ENCODE assay signal across 33 mouse cellular contexts in the genomic region with DNA sequence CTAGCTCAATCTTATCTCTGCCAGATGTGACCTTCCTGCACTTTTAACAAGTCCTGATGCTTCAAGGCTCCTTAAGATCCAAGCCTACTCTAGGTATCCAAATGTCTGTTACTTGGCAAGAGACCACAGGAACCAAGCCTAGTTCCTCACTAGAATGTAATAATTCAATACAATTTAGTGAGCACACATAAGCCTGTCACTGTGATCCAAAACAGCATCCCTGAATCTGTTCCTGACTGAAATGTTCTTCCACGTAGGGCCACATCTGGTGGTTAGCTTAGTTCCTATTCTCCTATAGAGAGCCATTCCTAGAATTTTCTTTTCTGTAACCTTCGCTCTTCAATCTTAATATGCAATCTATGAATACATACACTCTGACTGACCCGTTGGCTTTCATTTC. TPM values are rescaled to one million over a fixed set of nuclear protein-coding genes. Genes with fewer than 3 reads are reported as not detected.
DNase-seq lines count a peak whose midpoint lies in the region; ATAC-seq and TF ChIP-seq lines count a peak whose summit lies in the region.
"Had no signal": no experiment of that assay in that cellular context is flagged by ENCODE, and none has a peak within 500 bp of the region (broad histone marks: within the 10 kb centered on the region; RNA-seq: fewer than 3 reads in every experiment).

No protein-coding gene starts in this region.

- no peak overlapping the region for H3K9ac ChIP-seq in limb, embryonic 14.5 days (ENCODE audit: low read depth, low read length, severe bottlenecking)
- H3K9ac ChIP-seq in stomach, embryonic 15.5 days, result no peak overlapping the region
- H3K9ac ChIP-seq: embryonic facial prominence, embryonic 15.5 days; forebrain, postnatal 0 days; heart, embryonic 12.5 days; heart, embryonic 15.5 days; hindbrain, embryonic 14.5 days had no signal

- no peak overlapping the region for H3K4me3 ChIP-seq in limb, embryonic 14.5 days (replicated peaks; ENCODE audit: low read length)
- no peak overlapping the region for H3K4me3 ChIP-seq in limb, embryonic 10.5 days
- H3K4me3 ChIP-seq in stomach, embryonic 15.5 days (replicated peaks), result no peak overlapping the region
- H3K4me3 ChIP-seq: embryonic facial prominence, embryonic 15.5 days; gastrocnemius, adult 2 months; heart, embryonic 12.5 days; heart, embryonic 15.5 days had no signal

- no peaks in the 10 kb centered on the region for H3K27me3 ChIP-seq in limb, embryonic 14.5 days (ENCODE audit: control insufficient read depth, insufficient read depth, low read length)
- no peaks in the 10 kb centered on the region for H3K27me3 ChIP-seq in limb, embryonic 10.5 days (ENCODE audit: low read depth, poor library complexity, severe bottlenecking)
- no peaks in the 10 kb centered on the region for H3K27me3 ChIP-seq in stomach, embryonic 15.5 days (replicated peaks)
- H3K27me3 ChIP-seq: embryonic facial prominence, embryonic 15.5 days; heart, embryonic 12.5 days; heart, embryonic 15.5 days; Patski had no signal

- peaks cover 53% of the 10 kb centered on the region for H3K36me3 ChIP-seq in limb, embryonic 14.5 days (ENCODE audit: control insufficient read depth, insufficient read depth, low read length)
- peaks cover 88% of the 10 kb centered on the region for H3K36me3 ChIP-seq in limb, embryonic 10.5 days
- H3K36me3 ChIP-seq in stomach, embryonic 15.5 days, result peaks cover 39% of the 10 kb centered on the region

- 0 out of 2 replicates have a peak overlapping the region, but pooled peaks have one; percentile 33 for H3K27ac ChIP-seq in limb, embryonic 14.5 days (replicated peaks; ENCODE audit: low read depth, low read length)
- no peak overlapping the region for H3K27ac ChIP-seq in limb, embryonic 10.5 days
- peak overlapping the region; percentile 72 for H3K27ac ChIP-seq in stomach, embryonic 15.5 days
- H3K27ac ChIP-seq: embryonic facial prominence, embryonic 15.5 days; gastrocnemius, adult 2 months; heart, embryonic 15.5 days; hindbrain, embryonic 14.5 days; hindbrain, postnatal 0 days had no signal

- no peak for ATAC-seq in limb, embryonic 14.5 days (ENCODE audit: low FRiP score, low read depth)
- peak; percentile 39; the same call in 1 of the 2 replicates for ATAC-seq in stomach, embryonic 15.5 days (ENCODE audit: insufficient read depth, low FRiP score, low read depth)
- ATAC-seq: forebrain, embryonic 14.5 days; forebrain, postnatal 0 days; hindbrain, postnatal 0 days; Patski had no signal

- H3K9me3 ChIP-seq in limb, embryonic 14.5 days (ENCODE audit: control insufficient read depth, low read length), result no peaks in the 10 kb centered on the region
- no peaks in the 10 kb centered on the region for H3K9me3 ChIP-seq in limb, embryonic 10.5 days (replicated peaks)
- no peaks in the 10 kb centered on the region for H3K9me3 ChIP-seq in stomach, embryonic 15.5 days
- H3K9me3 ChIP-seq: embryonic facial prominence, embryonic 15.5 days; heart, embryonic 12.5 days; heart, embryonic 15.5 days had no signal

- 0 out of 2 replicates have a peak, but pooled peaks cover 5% of the 10 kb centered on the region for H3K4me1 ChIP-seq in limb, embryonic 14.5 days (ENCODE audit: control insufficient read depth, insufficient read depth, low read length)
- no peaks in the 10 kb centered on the region for H3K4me1 ChIP-seq in limb, embryonic 10.5 days
- no peaks in the 10 kb centered on the region for H3K4me1 ChIP-seq in stomach, embryonic 15.5 days
- H3K4me1 ChIP-seq: embryonic facial prominence, embryonic 15.5 days; heart, embryonic 12.5 days; heart, embryonic 15.5 days had no signal

- intact Hi-C loops in heart, postnatal 25 days (cut with DNase I), result no loop called here

- H3K4me2 ChIP-seq in limb, embryonic 14.5 days (replicated peaks; ENCODE audit: low read depth, low read length, severe bottlenecking), result no peak overlapping the region
- H3K4me2 ChIP-seq in stomach, embryonic 15.5 days, result no peak overlapping the region
- H3K4me2 ChIP-seq: embryonic facial prominence, embryonic 15.5 days; heart, embryonic 12.5 days; heart, embryonic 15.5 days; hindbrain, embryonic 14.5 days had no signal

- DNase-seq in embryo, embryonic 10 days (ENCODE audit: low spot score), result peak; percentile 1
- DNase-seq in embryo, embryonic 11 days, result no peak
- DNase-seq in limb, embryonic 14.5 days (ENCODE audit: low spot score), result peak; percentile 51
- no peak for DNase-seq in limb, embryonic 10.5 days (ENCODE audit: low spot score)
- no peak for DNase-seq in heart, postnatal 25 days (ENCODE audit: low spot score)
- no peak for DNase-seq in gastrocnemius, adult 8-10 months (ENCODE audit: low spot score in 2 of 2)
- no peak for DNase-seq in urinary bladder, postnatal 4 days (ENCODE audit: low spot score in 2 of 2)
- DNase-seq: adrenal gland, postnatal 10 days; adrenal gland, postnatal 36 days; cerebellum, adult 18-20 months; cerebellum, adult 9-10 months; cerebellum, postnatal 14 days; forebrain, postnatal 0 days; gastrocnemius, adult 2 months; gastrocnemius, postnatal 25 days; heart, adult 18-20 months; heart, postnatal 10 days; heart, postnatal 4 days had no signal

- no peak for TF ChIP-seq POLR2A in limb, embryonic 14.5 days (IDR thresholded peaks at IDR 0.05; ENCODE audit: borderline replicate concordance, extremely low read depth, insufficient read depth, insufficient read length)

- 82% methylated on average over 3 of the region's 3 CpGs for WGBS in limb, embryonic 14.5 days
- WGBS in limb, embryonic 10.5 days, result 91% methylated on average over 3 of the region's 3 CpGs
- WGBS in stomach, embryonic 15.5 days, result 80% methylated on average over 3 of the region's 3 CpGs

RNA-seq across cellular contexts. Expression of a gene that starts 6.2 kb away (rescaled TPM):
- 50.7 and 66.4 TPM in 2 replicates for polyA plus RNA-seq in limb, embryonic 14.5 days (2012; rRNA removed)
- polyA plus RNA-seq in limb, embryonic 14.5 days (2014; fragmentation: Nextera tagmentation; extraction: Ambion mirVana), result 69.0 and 72.8 TPM in 2 replicates
- polyA plus RNA-seq in limb, embryonic 10.5 days (2016; fragmentation: Nextera tagmentation; extraction: Ambion mirVana), result 65.3 and 68.0 TPM in 2 replicates
- polyA plus RNA-seq in stomach, embryonic 15.5 days (2015; fragmentation: Nextera tagmentation; extraction: Ambion mirVana), result 74.1 and 75.3 TPM in 2 replicates
- total RNA-seq in heart, postnatal 25 days (2021), result 10 to 100 TPM; 22.9 to 25.0 TPM
- total RNA-seq in gastrocnemius, adult 8-10 months (2022), result 10 to 100 TPM; 25.7 to 29.5 (median 26.1) TPM

RNA-seq across cellular contexts. Expression of a gene that starts 8.9 kb away (rescaled TPM):
- polyA plus RNA-seq in limb, embryonic 14.5 days (2012; rRNA removed), result 0.14 TPM in 1 of 2 replicates, not detected in the other
- polyA plus RNA-seq in limb, embryonic 14.5 days (2014; fragmentation: Nextera tagmentation; extraction: Ambion mirVana), result not detected in 2 replicates
- not detected in 2 replicates for polyA plus RNA-seq in limb, embryonic 10.5 days (2016; fragmentation: Nextera tagmentation; extraction: Ambion mirVana)
- not detected in 2 replicates for polyA plus RNA-seq in stomach, embryonic 15.5 days (2015; fragmentation: Nextera tagmentation; extraction: Ambion mirVana)
- not detected for total RNA-seq in heart, postnatal 25 days (2021)
- total RNA-seq in gastrocnemius, adult 8-10 months (2022), result not detected
- total RNA-seq: adrenal gland, adult 18-20 months; adrenal gland, postnatal 10 days; adrenal gland, postnatal 36 days; ES-E14; forebrain, postnatal 0 days; gastrocnemius, adult 2 months; gastrocnemius, postnatal 25 days; heart, adult 18-20 months; heart, postnatal 10 days; heart, postnatal 4 days; hindbrain, postnatal 0 days had no signal
- polyA plus RNA-seq: embryonic facial prominence, embryonic 11.5 days; embryonic facial prominence, embryonic 15.5 days; forebrain, embryonic 11.5 days; forebrain, embryonic 14.5 days; forebrain, postnatal 0 days; frontal cortex, adult 2 months; gonadal fat pad, adult 2 months; heart, embryonic 12.5 days; heart, embryonic 15.5 days; hindbrain, embryonic 11.5 days; hindbrain, embryonic 14.5 days; hindbrain, postnatal 0 days; Patski had no signal

Comparison
In these comparisons a context has a peak if more than half of its experiments do, and no peak if none do; other contexts are left out.
1. DNase-seq: peak in embryo, embryonic 10 days (single experiment) and limb, embryonic 14.5 days (single experiment); none in embryo, embryonic 11 days (single experiment), limb, embryonic 10.5 days (single experiment), heart, postnatal 25 days (single experiment), gastrocnemius, adult 8-10 months (0 of 2) and urinary bladder, postnatal 4 days (0 of 2).